Mouse (Mus musculus): ENCODE results near the gene Sumo3.

DNA sequence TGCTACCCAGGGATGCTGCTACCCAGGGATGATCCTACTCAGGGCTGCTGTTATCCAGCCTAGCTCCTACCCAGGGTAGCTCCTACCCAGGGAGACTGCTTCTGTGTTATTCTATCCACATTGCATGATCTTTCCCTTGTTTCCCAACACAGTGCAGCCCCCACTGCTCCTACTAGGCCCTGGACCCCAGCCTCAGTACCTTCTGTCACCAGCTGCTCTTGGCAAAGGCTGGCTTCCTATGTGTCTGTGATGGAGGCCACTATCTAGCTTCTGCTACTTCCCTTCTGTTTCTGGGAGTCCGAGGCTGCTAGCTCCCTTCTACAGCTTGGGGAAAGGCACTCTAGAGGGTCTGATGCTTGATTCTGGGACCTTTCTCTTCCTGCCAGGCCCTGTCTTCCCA is 41.6 kb downstream of the Sumo3 start:
- TF ChIP-seq CTCF (IDR thresholded peaks at IDR 0.05; ENCODE audit: control insufficient read depth, insufficient read depth, low read length) (no peak), POLR2A (IDR thresholded peaks at IDR 0.05; ENCODE audit: borderline replicate concordance, control insufficient read depth, low read depth, low read length) (no peak)

Measured in bone marrow, adult 2 months (tissue).